ENCODE assay signal across 8 mouse cellular contexts in genomic region chr9:120303453-120304299, GRCm38 (mm10). TPM values are rescaled to one million over a fixed set of nuclear protein-coding genes. Genes with fewer than 3 reads are reported as not detected.
DNase-seq lines count a peak whose midpoint lies in the region; ATAC-seq lines count a peak whose summit lies in the region.

No protein-coding gene starts in this region.

- peaks cover 45% of the 10 kb centered on the region for H3K27me3 ChIP-seq in intestine, embryonic 15.5 days (replicated peaks)

- under 1% methylated on average over 74 of the region's 103 CpGs for WGBS in intestine, embryonic 15.5 days

- H3K4me1 ChIP-seq in intestine, embryonic 15.5 days (replicated peaks), result peaks cover 16% of the 10 kb centered on the region

- H3K9me3 ChIP-seq in intestine, embryonic 15.5 days, result no peaks in the 10 kb centered on the region

- H3K9ac ChIP-seq in intestine, embryonic 15.5 days, result peak overlapping the region; percentile 40

- H3K4me2 ChIP-seq in intestine, embryonic 15.5 days (replicated peaks), result peak overlapping the region; percentile 96

- ATAC-seq in intestine, embryonic 15.5 days, result peak; percentile 86
- no peak for ATAC-seq in megakaryocyte progenitor cell, adult 5-6 weeks (replicated peaks; ENCODE audit: poor library complexity)

- DNase-seq in adrenal gland, adult 2 months, result peak; percentile 79
- DNase-seq in embryo, embryonic 10 days (ENCODE audit: low spot score), result peak; percentile 64
- peak; percentile 13 for DNase-seq in gastrocnemius, postnatal 25 days
- peak; percentile 42 to 69 for DNase-seq in left cerebral cortex, adult 9 months (ENCODE audit: low spot score in 2 of 2)
- DNase-seq in lung, postnatal 25 days (ENCODE audit: low spot score), result peak; percentile 13
- DNase-seq in right cerebral cortex, postnatal 14 days, result peak; percentile 75

- H3K4me3 ChIP-seq in intestine, embryonic 15.5 days (replicated peaks), result peak overlapping the region; percentile 56

- H3K36me3 ChIP-seq in intestine, embryonic 15.5 days, result no peaks in the 10 kb centered on the region

- H3K27ac ChIP-seq in intestine, embryonic 15.5 days, result no peak overlapping the region

RNA-seq across cellular contexts. Expression of gene Myrip, which starts 2.4 kb away (rescaled TPM):
- 1 to 10 TPM; 5.0 to 5.4 TPM for total RNA-seq in adrenal gland, adult 2 months (2021)
- 1.4 TPM in 2 replicates for polyA plus RNA-seq in adrenal gland, adult 2 months (2012; rRNA removed)
- 1 to 10 TPM in 1 of 2 experiments, under 1 TPM in 1; 0.97 to 4.5 TPM for total RNA-seq in gastrocnemius, postnatal 25 days (2021)
- 0.89 and 1.3 TPM in 2 replicates for polyA plus RNA-seq in intestine, embryonic 15.5 days (2015; fragmentation: Nextera tagmentation; extraction: Ambion mirVana)
- 0.35 TPM in 1 of 2 replicates, not detected in the other for total RNA-seq in megakaryocyte progenitor cell, adult 5-6 weeks (2015)
- 0.30 TPM in 1 of 2 replicates, not detected in the other for total RNA-seq in megakaryocyte progenitor cell, adult 5-6 weeks (2017)

Comparison
In these comparisons a context has a peak if more than half of its experiments do, and no peak if none do; other contexts are left out.
1. DNase-seq: peak in every context shown above with its lines; median percentile 79 in adrenal gland, adult 2 months; 75 in right cerebral cortex, postnatal 14 days; 64 in embryo, embryonic 10 days; 56 in left cerebral cortex, adult 9 months; 13 in gastrocnemius, postnatal 25 days; 13 in lung, postnatal 25 days.